Mouse (Mus musculus): ENCODE results near the gene Mcu. TPM values are rescaled to one million over a fixed set of nuclear protein-coding genes. Genes with fewer than 3 reads are reported as not detected.

The Mcu gene
- polyA plus RNA-seq (2017; shearing (Covaris generic)) = 19.2 TPM

DNA sequence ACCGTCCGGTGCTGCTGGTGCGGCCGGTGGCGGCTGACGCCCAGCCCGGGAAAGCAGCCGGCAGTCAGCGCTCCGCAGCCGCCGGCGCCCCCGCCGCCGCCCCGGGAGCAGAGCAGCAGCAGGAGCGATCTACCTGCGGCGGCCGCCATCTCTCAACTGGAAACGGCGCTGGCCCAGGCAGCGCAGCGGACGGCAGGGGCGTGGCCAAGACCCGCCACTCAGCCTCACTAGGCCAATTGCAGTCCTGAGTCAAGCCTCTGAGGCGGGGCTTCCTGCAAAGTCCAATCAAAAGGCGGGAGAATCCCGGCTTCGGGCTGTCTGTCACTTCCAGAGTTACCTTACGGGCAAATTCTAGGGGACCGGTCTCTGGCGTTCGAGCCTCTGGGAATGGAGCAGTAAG is at the start of gene Mcu:
Mcu (minus strand) TSS at position 171 of the 400 bp plus-strand sequence.

DNA sequence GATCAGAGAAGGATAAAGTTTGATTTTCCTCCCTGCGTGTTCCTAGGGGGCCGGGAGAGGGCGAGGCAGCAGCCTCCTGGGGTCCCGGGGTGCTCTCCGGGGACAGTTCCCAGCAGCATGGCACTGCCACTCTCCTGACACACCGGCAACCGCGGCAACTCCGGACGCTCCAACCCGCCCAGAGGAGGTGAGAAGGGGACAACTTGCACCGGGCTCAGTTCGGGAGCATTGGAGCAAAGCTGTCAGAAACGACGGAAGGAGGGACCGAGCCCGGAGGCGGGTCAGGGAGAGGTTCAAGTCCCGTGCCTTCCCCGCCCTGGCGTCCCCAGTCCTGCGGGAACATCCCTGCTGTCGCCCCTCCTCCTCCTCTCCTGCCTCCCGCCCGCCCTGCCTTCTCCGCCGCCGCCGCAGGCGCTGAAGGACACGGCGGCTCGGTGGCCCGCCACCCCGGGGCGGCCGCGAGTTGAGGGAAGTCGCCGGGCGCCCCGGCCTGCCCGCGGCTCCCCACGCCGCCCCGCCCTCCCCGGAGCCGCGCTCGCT is 441 bp downstream of the Mcu start, which contains the start of gene Gm10322:
Gm10322 (plus strand) TSS at position 83 of the 540 bp plus-strand sequence.

DNA sequence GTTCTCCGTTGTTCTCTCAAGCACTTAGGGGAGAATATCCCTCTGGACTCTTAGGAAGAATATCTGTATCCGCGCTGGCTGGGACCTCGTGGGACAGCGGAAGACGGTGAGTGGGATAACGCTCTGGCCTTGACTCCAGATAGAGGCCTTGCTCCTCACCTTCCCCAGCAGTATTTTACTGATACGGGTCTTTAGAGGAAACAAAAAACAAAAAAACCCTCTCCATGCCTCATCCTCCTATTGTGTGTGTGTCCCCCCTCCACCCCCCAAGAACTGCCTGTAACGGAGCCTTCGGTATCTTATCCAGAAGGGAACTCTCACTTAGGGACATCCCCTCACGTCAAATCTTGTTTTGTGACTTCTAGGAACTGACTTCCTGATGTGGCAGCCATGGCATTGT is 174.8 kb downstream of the Mcu start, which contains the start of gene Oit3:
Oit3 (minus strand) TSS at position 44 of the 400 bp plus-strand sequence.

DNA sequence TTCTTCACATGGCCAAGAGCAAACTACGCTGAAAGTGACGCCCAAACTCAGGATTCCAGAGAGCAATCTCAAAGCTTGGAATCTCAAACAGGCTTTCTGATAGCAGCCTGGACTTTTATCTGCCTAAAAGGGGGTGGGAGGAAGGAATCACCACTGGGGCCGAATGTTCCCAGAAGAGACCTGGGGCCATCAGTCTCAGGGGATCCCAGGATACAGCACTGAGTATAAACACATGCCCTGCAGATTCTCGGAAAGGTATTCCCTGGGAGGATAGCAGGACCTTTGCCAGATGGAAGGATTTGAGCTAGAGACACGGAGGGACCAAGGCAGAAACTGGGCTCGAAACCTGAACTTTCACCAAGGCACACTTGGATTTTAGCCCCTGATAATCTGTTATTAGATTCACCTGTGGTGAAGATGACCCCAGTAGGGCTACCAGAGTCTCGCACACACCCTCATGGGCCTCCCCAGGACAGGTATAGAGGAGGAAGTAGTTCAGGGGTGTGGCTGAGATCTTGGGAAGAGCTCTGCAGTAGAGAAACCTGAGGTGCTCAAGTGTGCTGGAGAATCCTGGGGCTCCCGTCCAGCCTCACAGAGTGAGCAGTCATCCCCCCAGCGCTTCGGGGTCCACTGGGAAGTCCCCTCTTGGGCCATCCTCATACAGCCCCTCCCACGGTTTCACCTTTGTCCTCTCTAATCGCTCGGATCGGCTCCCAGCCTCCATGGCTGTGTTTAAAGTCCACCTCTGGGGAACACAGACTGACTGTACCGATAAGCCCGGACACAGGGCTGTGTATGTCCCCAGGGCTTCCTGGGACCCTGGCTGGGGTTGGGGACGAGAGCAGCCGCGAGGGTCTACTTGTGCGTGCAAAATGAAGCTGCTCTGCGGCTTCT is 213.3 kb downstream of the Mcu start, which contains the start of gene Pla2g12b:
Pla2g12b (plus strand) TSS at position 762 of the 894 bp plus-strand sequence.

Other genes starting within 250 kb of the Mcu start
- 104 TPM for gene Gm10273, start 221.1 kb downstream of the Mcu start, polyA plus RNA-seq (2017; shearing (Covaris generic))
- not detected for gene Pla2g12b, start 213.0 kb downstream of the Mcu start, polyA plus RNA-seq (2017; shearing (Covaris generic))
- not detected for gene Oit3, start 174.9 kb downstream of the Mcu start, polyA plus RNA-seq (2017; shearing (Covaris generic))
- not detected for gene Gm10322, start 629 bp downstream of the Mcu start, polyA plus RNA-seq (2017; shearing (Covaris generic))
- gene Micu1, start 85.8 kb upstream of the Mcu start, polyA plus RNA-seq (2017; shearing (Covaris generic)) = 44.3 TPM